Mouse (Mus musculus): ENCODE measurements around the gene Rela.

DNA sequence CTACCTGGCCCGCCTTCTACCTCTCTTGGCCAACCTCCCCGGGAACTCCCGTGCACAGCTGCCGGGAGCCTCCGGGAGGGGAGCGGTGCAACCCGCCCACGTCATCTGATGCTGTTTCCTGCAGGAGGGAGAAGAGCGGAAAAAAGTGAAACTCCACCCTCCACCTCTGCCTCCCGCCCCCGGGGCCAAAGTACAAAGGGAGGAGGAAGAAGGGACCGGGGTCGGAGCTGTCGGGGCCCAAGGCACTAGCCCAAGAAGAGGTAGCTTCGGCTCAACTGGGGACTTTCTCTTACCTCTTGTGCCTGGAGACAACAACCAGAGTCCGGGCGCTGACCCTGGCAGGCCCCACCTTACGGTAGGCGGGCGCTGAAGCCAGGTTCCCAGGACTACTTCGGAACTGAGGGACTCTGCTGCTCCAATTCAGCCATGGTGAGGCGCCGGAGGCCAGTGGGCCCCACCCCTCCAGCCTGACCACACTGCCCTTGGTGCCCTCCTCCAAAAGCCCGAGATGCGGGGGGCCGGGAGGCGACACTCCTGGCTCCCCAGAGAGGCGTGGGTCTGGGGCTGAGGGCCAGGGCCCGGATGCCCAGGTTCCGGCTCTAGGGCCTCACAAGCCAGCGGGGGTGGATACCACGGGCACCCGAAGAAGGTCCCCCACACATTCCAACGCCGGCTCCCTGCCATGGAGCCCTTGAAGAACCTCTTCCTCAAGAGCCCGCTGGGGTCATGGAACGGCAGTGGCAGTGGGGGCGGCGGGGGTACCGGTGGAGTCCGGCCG lies 52.5 kb downstream of the Rela start:
- TF ChIP-seq CTCF (conservative IDR thresholded peaks at IDR 0.05; ENCODE audit: insufficient read depth, insufficient read length, low read depth, low read length) (no peak), POLR2A (IDR thresholded peaks at IDR 0.05; ENCODE audit: low read depth, low read length) (peak; percentile 41)
